Mouse (Mus musculus): Measurements from ENCODE around the gene Plekhg3. TPM values are rescaled to one million over a fixed set of nuclear protein-coding genes. Genes with fewer than 3 reads are reported as not detected.
A peak's percentile ranks its signal among the peaks of the same experiment; 100 is the strongest.

Plekhg3 gene
- total RNA-seq, 2 experiments from 2014 or later: 8.6 to 11.9 TPM

GRCm38 (mm10) chr12:76582139-76582538 lies 51.4 kb downstream of the Plekhg3 start:
- DNase-seq (ENCODE audit: low spot score in 2 of 2): no peak

- peak; percentile 37 to 46 for DNase-seq (ENCODE audit: low spot score in 2 of 2)
Observed at GRCm38 (mm10) chr12:76582841-76583240, 52.1 kb downstream of the Plekhg3 start.

- no peak for DNase-seq (ENCODE audit: low spot score in 2 of 2)
Observed at GRCm38 (mm10) chr12:76583454-76583853, 52.8 kb downstream of the Plekhg3 start.

GRCm38 (mm10) chr12:76585028-76585427 lies 54.3 kb downstream of the Plekhg3 start:
- no peak for DNase-seq (ENCODE audit: low spot score in 2 of 2)

GRCm38 (mm10) chr12:76587357-76587756 lies 56.7 kb downstream of the Plekhg3 start:
- no peak for DNase-seq (ENCODE audit: low spot score in 2 of 2)

- no peak for DNase-seq (ENCODE audit: low spot score in 2 of 2)
Observed at GRCm38 (mm10) chr12:76589531-76589930, 58.8 kb downstream of the Plekhg3 start.

GRCm38 (mm10) chr12:76591037-76591436 lies 60.3 kb downstream of the Plekhg3 start:
- no peak for DNase-seq (ENCODE audit: low spot score in 2 of 2)

- DNase-seq (ENCODE audit: low spot score in 2 of 2): peak; percentile 48 to 50
Observed at GRCm38 (mm10) chr12:76592213-76592612, 61.5 kb downstream of the Plekhg3 start.

- DNase-seq (ENCODE audit: low spot score in 2 of 2): no peak
Observed at GRCm38 (mm10) chr12:76593254-76593653, 62.6 kb downstream of the Plekhg3 start.

GRCm38 (mm10) chr12:76593839-76594322 lies 63.2 kb downstream of the Plekhg3 start:
- peak; percentile 65 to 73 for DNase-seq (ENCODE audit: low spot score in 2 of 2)

GRCm38 (mm10) chr12:76594556-76594955 lies 63.9 kb downstream of the Plekhg3 start:
- DNase-seq (ENCODE audit: low spot score in 2 of 2): no peak

GRCm38 (mm10) chr12:76595830-76596229 lies 65.1 kb downstream of the Plekhg3 start:
- DNase-seq (ENCODE audit: low spot score in 2 of 2): no peak

- DNase-seq (ENCODE audit: low spot score in 2 of 2): peak; percentile 65 to 69
Observed at GRCm38 (mm10) chr12:76596292-76597023, 65.8 kb downstream of the Plekhg3 start.

- no peak for DNase-seq (ENCODE audit: low spot score in 2 of 2)
Observed at GRCm38 (mm10) chr12:76597577-76598100, 66.9 kb downstream of the Plekhg3 start.

GRCm38 (mm10) chr12:76598196-76598928 lies 67.7 kb downstream of the Plekhg3 start:
- no peak for DNase-seq (ENCODE audit: low spot score in 2 of 2)

GRCm38 (mm10) chr12:76603779-76604178 lies 73.1 kb downstream of the Plekhg3 start:
- DNase-seq (ENCODE audit: low spot score in 2 of 2): no peak

GRCm38 (mm10) chr12:76604546-76604945 lies 73.9 kb downstream of the Plekhg3 start:
- DNase-seq (ENCODE audit: low spot score in 2 of 2): no peak

- no peak for DNase-seq (ENCODE audit: low spot score in 2 of 2)
Observed at GRCm38 (mm10) chr12:76605837-76606236, 75.1 kb downstream of the Plekhg3 start.

GRCm38 (mm10) chr12:76608241-76608640 lies 77.5 kb downstream of the Plekhg3 start:
- no peak for DNase-seq (ENCODE audit: low spot score in 2 of 2)

- no peak for DNase-seq (ENCODE audit: low spot score in 2 of 2)
Observed at GRCm38 (mm10) chr12:76608997-76609565, 78.4 kb downstream of the Plekhg3 start.

GRCm38 (mm10) chr12:76612621-76613020 lies 81.9 kb downstream of the Plekhg3 start:
- DNase-seq (ENCODE audit: low spot score in 2 of 2): peak in 1 of 2 experiments; percentile 42
